Mouse (Mus musculus): Measurements from ENCODE around the gene Gas7. TPM values are rescaled to one million over a fixed set of nuclear protein-coding genes. Genes with fewer than 3 reads are reported as not detected.

Gas7 gene
- polyA plus RNA-seq, 2 experiments, result 9.8 to 18.2 TPM

DNA sequence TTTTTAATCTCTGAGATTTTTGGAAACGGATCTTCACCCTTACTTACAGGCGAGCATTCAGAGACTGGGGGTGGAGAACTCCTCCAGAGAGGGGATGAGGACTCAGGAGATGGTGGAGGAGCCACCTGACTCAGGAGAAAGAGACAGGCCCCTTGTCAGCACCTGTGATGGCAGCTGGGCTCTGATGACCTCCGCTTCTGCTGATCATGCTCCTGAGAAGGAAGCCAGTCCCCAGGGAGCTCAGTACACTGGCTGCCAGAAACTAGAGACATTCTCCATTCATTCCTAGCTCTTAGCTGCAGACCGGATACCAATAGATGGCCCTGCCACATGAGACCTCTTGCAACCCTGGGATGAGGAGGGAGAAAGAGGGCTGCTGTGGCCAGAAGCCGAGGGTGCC, 187.6 kb downstream of the Gas7 start:
- Histone ChIP-seq H3K27me3 (ENCODE audit: control insufficient read depth, insufficient read depth, low read length) (no peaks in the 10 kb centered on the region), H3K4me1 (ENCODE audit: control insufficient read depth, insufficient read depth, low read length) (no peaks in the 10 kb centered on the region), H3K4me2 (replicated peaks; ENCODE audit: low read depth, low read length, severe bottlenecking) (no peak overlapping the region), H3K36me3 (ENCODE audit: control insufficient read depth, insufficient read depth, low read length) (no peaks in the 10 kb centered on the region), H3K4me3 (replicated peaks; ENCODE audit: low read length) (no peak overlapping the region), H3K9me3 (ENCODE audit: control insufficient read depth, low read length) (no peaks in the 10 kb centered on the region), H3K9ac (ENCODE audit: low read depth, low read length, severe bottlenecking) (no peak overlapping the region), H3K27ac (replicated peaks; ENCODE audit: low read depth, low read length) (no peak overlapping the region)
- DNase-seq (ENCODE audit: low spot score) (no peak), ATAC-seq (ENCODE audit: low FRiP score, low read depth) (no peak)
- WGBS, result 83% methylated on average over 5 of the region's 5 CpGs
- no peak for TF ChIP-seq POLR2A (IDR thresholded peaks at IDR 0.05; ENCODE audit: borderline replicate concordance, extremely low read depth, insufficient read depth, insufficient read length)

DNA sequence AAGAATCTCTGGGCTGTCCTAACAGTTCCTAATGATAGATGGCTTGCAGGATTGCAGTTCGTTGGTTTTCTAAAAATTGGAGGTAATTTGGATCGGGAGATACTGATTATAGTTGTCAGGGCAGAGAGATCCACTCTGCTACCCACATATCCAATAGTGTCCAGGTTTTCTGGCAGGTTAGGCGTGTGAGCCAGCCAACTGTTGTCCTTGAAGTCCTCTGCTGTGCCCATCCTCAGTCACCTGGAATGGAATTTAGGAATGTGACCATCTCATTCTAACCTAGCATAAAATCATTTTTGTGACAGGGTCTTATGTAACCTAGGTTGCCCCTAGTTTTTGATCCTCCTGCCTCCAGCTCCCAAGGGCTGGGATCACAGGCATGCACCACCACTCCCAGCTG, 188.2 kb downstream of the Gas7 start:
- no peak for ATAC-seq (ENCODE audit: low FRiP score, low read depth)
- no peak for DNase-seq (ENCODE audit: low spot score)
- TF ChIP-seq POLR2A (IDR thresholded peaks at IDR 0.05; ENCODE audit: borderline replicate concordance, extremely low read depth, insufficient read depth, insufficient read length), result no peak
- no peak overlapping the region for H3K27ac ChIP-seq (replicated peaks; ENCODE audit: low read depth, low read length)
- no peaks in the 10 kb centered on the region for H3K27me3 ChIP-seq (ENCODE audit: control insufficient read depth, insufficient read depth, low read length)
- 87% methylated on average over 3 of the region's 3 CpGs for WGBS
- no peaks in the 10 kb centered on the region for H3K36me3 ChIP-seq (ENCODE audit: control insufficient read depth, insufficient read depth, low read length)
- no peaks in the 10 kb centered on the region for H3K4me1 ChIP-seq (ENCODE audit: control insufficient read depth, insufficient read depth, low read length)
- H3K9ac ChIP-seq (ENCODE audit: low read depth, low read length, severe bottlenecking), result no peak overlapping the region
- no peak overlapping the region for H3K4me3 ChIP-seq (replicated peaks; ENCODE audit: low read length)
- H3K4me2 ChIP-seq (replicated peaks; ENCODE audit: low read depth, low read length, severe bottlenecking), result no peak overlapping the region
- H3K9me3 ChIP-seq (ENCODE audit: control insufficient read depth, low read length), result no peaks in the 10 kb centered on the region

DNA sequence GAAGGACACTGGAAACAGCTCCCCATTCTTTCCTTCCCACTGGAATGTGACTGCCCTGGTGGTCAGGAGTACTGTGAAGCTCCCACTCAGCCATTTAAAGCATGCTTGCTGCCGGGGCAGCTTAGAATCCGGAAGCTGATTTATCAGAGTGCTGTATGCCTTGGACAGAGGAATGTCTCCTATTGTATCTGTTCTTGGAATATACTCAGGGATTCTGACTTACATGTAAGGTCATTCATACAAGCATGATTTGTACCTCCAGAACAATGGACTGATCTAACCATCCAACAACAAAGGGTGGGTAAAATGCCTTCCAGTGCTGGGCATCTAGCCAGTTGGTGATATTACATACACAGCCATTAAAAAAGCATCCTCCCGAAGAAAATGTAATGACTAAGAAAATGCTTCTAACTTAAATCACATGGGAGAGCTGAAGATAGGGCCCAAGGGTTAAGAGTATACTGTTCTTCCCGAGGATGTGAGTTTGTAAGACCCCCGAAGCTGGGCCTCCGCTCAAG, 189.5 kb downstream of the Gas7 start:
- H3K4me2 ChIP-seq (replicated peaks; ENCODE audit: low read depth, low read length, severe bottlenecking), result no peak overlapping the region
- no peaks in the 10 kb centered on the region for H3K27me3 ChIP-seq (ENCODE audit: control insufficient read depth, insufficient read depth, low read length)
- no peak overlapping the region for H3K27ac ChIP-seq (replicated peaks; ENCODE audit: low read depth, low read length)
- no peak overlapping the region for H3K9ac ChIP-seq (ENCODE audit: low read depth, low read length, severe bottlenecking)
- H3K9me3 ChIP-seq (ENCODE audit: control insufficient read depth, low read length), result no peaks in the 10 kb centered on the region
- no peak for DNase-seq (ENCODE audit: low spot score)
- WGBS, result 81% methylated on average over 6 of the region's 6 CpGs
- ATAC-seq (ENCODE audit: low FRiP score, low read depth), result no peak
- TF ChIP-seq POLR2A (IDR thresholded peaks at IDR 0.05; ENCODE audit: borderline replicate concordance, extremely low read depth, insufficient read depth, insufficient read length), result no peak
- no peaks in the 10 kb centered on the region for H3K36me3 ChIP-seq (ENCODE audit: control insufficient read depth, insufficient read depth, low read length)
- H3K4me1 ChIP-seq (ENCODE audit: control insufficient read depth, insufficient read depth, low read length), result no peaks in the 10 kb centered on the region
- H3K4me3 ChIP-seq (replicated peaks; ENCODE audit: low read length), result no peak overlapping the region

DNA sequence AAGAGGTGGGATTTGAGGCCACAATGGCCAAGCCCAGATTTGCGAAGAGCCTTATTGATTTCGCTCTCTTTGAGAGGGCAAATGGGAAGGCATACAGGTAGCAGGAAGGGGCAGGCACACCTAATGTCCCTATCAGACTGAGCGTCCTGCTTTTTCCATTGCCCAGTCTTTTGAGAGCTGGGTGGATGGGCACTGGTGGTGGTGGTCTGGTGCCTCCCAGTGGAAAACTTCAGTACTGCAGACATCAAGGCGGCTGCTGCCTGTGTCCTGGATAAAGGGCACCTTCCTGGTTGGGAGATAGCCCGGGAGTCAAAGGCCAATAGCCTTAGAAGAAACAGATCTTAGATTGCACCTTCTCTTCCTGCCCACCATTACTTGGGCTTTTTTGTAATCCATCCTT, 192.5 kb downstream of the Gas7 start:
- peaks cover 3% of the 10 kb centered on the region for H3K4me1 ChIP-seq (ENCODE audit: control insufficient read depth, insufficient read depth, low read length)
- no peaks in the 10 kb centered on the region for H3K9me3 ChIP-seq (ENCODE audit: control insufficient read depth, low read length)
- H3K4me2 ChIP-seq (replicated peaks; ENCODE audit: low read depth, low read length, severe bottlenecking), result no peak overlapping the region
- ATAC-seq (ENCODE audit: low FRiP score, low read depth) (no peak), DNase-seq (ENCODE audit: low spot score) (peak; percentile 53)
- no peak overlapping the region for H3K27ac ChIP-seq (replicated peaks; ENCODE audit: low read depth, low read length)
- no peak for TF ChIP-seq POLR2A (IDR thresholded peaks at IDR 0.05; ENCODE audit: borderline replicate concordance, extremely low read depth, insufficient read depth, insufficient read length)
- no peak overlapping the region for H3K9ac ChIP-seq (ENCODE audit: low read depth, low read length, severe bottlenecking)
- no peaks in the 10 kb centered on the region for H3K36me3 ChIP-seq (ENCODE audit: control insufficient read depth, insufficient read depth, low read length)
- H3K4me3 ChIP-seq (replicated peaks; ENCODE audit: low read length), result no peak overlapping the region
- WGBS, result 33% methylated on average over 5 of the region's 5 CpGs
- H3K27me3 ChIP-seq (ENCODE audit: control insufficient read depth, insufficient read depth, low read length), result no peaks in the 10 kb centered on the region

DNA sequence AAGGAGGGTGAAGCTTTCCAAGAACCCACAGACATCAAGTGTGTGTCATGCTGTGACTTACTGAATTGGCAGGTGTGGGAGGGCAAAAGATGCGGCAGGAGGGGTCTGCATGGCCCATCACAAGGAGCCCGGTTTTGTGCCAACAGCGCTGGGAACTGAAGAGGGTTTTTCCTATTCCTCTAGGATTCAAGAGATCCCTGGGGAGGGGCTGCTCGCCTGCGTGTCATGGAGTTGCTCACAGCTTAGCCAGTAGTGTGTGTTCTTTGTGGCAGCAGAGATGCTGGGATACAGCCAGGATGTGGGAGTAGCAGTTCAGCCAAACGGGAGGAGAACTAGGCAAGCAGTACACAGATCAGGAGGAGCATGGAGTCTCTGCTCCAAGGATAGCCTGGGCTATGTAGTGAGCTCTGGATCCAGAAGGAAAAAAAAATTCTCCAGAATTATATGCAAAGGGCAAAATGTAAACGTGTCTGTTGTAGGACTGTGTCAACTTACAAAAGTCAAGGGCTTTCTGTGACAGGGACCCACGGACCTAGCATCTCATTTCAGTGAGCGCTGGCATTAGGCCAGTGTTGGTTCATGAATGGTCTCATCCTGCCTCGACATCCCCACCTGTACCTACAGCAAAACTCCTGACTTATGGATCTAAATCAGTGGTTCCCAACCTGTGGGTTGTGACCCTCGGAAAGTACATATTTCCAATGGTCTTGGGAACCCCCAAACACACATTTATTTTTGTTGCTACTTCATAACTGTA, 193.6 kb downstream of the Gas7 start:
- Histone ChIP-seq H3K4me2 (replicated peaks; ENCODE audit: low read depth, low read length, severe bottlenecking) (no peak overlapping the region), H3K36me3 (ENCODE audit: control insufficient read depth, insufficient read depth, low read length) (no peaks in the 10 kb centered on the region), H3K4me3 (replicated peaks; ENCODE audit: low read length) (no peak overlapping the region), H3K9me3 (ENCODE audit: control insufficient read depth, low read length) (no peaks in the 10 kb centered on the region), H3K4me1 (ENCODE audit: control insufficient read depth, insufficient read depth, low read length) (peaks cover 3% of the 10 kb centered on the region), H3K9ac (ENCODE audit: low read depth, low read length, severe bottlenecking) (no peak overlapping the region), H3K27me3 (ENCODE audit: control insufficient read depth, insufficient read depth, low read length) (no peaks in the 10 kb centered on the region), H3K27ac (replicated peaks; ENCODE audit: low read depth, low read length) (no peak overlapping the region)
- no peak for DNase-seq (ENCODE audit: low spot score)
- TF ChIP-seq POLR2A (IDR thresholded peaks at IDR 0.05; ENCODE audit: borderline replicate concordance, extremely low read depth, insufficient read depth, insufficient read length), result no peak
- no peak for ATAC-seq (ENCODE audit: low FRiP score, low read depth)
- WGBS, result 79% methylated on average over 11 of the region's 11 CpGs

Measured in limb, embryonic 14.5 days (tissue).